Mouse (Mus musculus) embryonic stem cell, embryonic (primary cell): ENCODE data around the gene Tmem132c.

ENCODE experiments used
- CTCF ChIA-PET, 4 experiments: fragments of 300-600 bp in 2 of 4; fragments of 350-600 bp in 2 of 4; sonication (Branson Sonifier 250); formaldehyde crosslinking; loops; one replicate each; lab custom pipeline; 2022; ENCODE audit warnings: inconsistent platforms in 2 of 4; lab: Charles Lee
- POLR2A ChIA-PET, 4 experiments: fragments of 300-600 bp in 2 of 4; fragments of 350-600 bp in 2 of 4; sonication (Branson Sonifier 250); formaldehyde crosslinking; loops; one replicate each; lab custom pipeline; 2022; ENCODE audit warnings: antibody characterized with exemption in 4 of 4, inconsistent platforms in 1 of 4; lab: Charles Lee

Tmem132c gene

DNA sequence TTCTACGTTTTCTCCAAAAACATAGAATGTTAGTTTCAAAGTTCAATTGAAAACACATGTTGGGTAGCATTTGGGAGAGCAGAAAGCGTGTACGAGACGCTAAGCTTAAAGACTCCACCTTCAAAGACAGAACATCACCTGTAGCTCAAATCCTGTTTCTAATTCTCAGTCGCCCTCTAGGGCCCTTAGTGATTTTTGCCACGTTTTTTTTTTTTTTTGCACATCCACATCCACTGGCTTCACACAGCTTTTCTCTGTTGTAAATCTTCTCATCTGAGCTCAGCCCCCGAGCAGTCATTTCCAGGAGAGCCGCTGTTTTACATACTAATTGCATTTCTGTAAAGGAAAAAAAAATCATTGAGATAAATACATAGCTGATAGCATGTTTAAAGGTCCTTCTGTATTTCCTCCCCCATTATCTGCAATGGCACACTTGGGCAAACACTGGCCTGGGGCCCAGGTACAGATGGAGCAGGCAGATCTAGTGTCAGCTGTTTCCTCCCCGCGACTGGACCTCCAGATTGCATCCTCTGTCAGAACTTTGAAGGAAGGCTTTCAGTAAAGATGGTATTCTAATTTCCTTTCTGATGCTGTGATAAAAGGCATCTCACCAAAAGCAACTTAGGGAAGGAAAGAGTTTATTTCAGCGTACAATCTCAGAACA is 15.5 kb downstream of the Tmem132c start:
- CTCF ChIA-PET: interaction anchor here (0.6 to 2.4 kb wide), 12 partner anchors 17 to 1822 kb away, joined by 3 to 9 read pairs (median 4); no protein-coding TSS in a partner anchor
- POLR2A ChIA-PET: interaction anchor here in 1 of 4 experiments (0.6 to 0.7 kb wide), 2 partner anchors 12 to 205 kb away, joined by 3 read pairs; no protein-coding TSS in a partner anchor

DNA sequence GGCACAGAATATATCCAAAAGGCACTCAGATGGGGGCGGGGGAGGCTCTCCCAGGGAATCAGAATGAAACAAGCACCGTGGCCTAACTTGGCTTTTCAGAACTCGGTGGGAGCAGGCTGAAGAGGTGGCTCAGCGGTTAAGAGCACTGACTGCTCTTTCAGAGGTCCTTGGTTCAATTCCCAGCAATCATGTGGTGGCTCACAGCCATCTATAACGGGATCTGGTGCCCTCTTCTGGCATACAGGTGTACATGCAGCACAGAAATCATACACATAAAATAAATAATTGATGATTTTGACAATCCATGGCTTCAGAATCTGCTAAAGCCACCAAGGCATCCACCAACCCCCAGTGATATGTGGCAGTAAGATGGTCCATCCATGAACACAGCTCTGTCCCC is 20.5 kb downstream of the Tmem132c start:
- POLR2A ChIA-PET: no interaction called here
- CTCF ChIA-PET: interaction anchor here in 2 of 4 experiments (1.0 to 1.4 kb wide), 2 partner anchors 9 kb away, joined by 3 read pairs; no protein-coding TSS in a partner anchor

GRCm38 (mm10) chr5:127271145-127271544 is 29.5 kb downstream of the Tmem132c start:
- ChIA-PET POLR2A (interaction anchor here in 1 of 4 experiments (0.7 to 1.5 kb wide), 2 partner anchors 8 kb away, joined by 3 to 4 read pairs; no protein-coding TSS in a partner anchor), CTCF (interaction anchor here (0.7 to 1.6 kb wide), 14 partner anchors 17 to 111 kb away, joined by 3 to 7 read pairs (median 4); no protein-coding TSS in a partner anchor)

GRCm38 (mm10) chr5:127279462-127279861 is 37.9 kb downstream of the Tmem132c start:
- ChIA-PET POLR2A (interaction anchor here in 1 of 4 experiments (1.2 to 1.7 kb wide), 2 partner anchors 9 to 10 kb away, joined by 4 read pairs; no protein-coding TSS in a partner anchor), CTCF (interaction anchor here in 2 of 4 experiments (0.8 to 1.1 kb wide), 3 partner anchors 15 to 117 kb away, joined by 3 read pairs; no protein-coding TSS in a partner anchor)

DNA sequence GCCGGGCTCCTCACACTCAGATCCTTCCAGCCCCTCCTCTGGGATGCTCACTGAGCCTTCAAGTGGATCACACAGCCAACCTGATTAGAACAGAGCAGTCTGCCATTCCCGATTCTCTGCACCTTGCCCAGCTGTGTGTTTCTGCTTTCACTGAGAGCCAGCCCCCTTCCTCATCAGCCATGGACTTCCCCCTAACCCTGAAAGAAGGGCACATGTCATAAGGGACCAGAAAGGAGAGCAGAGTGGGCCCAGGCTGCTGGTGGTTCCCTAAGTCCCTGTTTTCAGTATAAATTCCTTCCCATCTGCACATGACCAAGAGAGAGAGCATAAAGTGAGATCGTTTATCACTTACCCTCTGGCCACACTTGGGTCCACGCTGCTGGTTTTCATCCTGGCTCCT is 39.6 kb downstream of the Tmem132c start:
- CTCF ChIA-PET: interaction anchor here in 2 of 4 experiments (1.1 kb wide), 2 partner anchors 28 to 121 kb away, joined by 3 to 4 read pairs; no protein-coding TSS in a partner anchor

DNA sequence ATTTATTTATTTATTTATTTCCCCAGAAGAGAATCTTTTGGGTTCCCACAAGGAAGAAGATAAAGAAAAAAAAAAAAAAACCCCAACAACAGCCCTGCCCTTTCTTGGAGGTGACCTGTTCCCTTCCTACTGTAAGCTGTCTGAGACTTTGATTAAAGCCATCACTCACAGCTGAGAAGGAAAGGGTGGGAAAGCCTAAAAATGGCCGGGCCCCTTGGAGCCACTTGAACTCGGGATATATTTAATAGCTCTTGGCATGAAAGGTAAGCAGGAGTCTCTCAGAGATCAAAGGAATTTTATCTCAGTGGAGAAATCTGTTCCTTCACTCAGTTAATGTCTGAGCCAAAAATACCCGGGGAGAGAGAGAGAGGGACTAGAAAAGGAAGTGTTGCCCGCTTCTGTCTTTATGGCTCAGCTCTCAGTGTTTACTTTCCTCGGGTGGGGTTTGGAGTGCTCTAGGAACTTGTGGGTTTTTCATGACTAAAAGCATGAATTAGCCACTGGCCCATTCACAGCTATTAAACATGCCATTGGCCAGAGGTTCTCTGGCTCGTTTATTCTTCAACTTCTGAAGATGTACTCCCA is 41.0 kb downstream of the Tmem132c start:
- CTCF ChIA-PET: interaction anchor here in 1 of 4 experiments (0.6 kb wide), 1 partner anchor 26 kb away, joined by 3 read pairs; no protein-coding TSS in a partner anchor
- POLR2A ChIA-PET: interaction anchor here in 2 of 4 experiments (0.6 to 1.6 kb wide), 3 partner anchors 15 to 146 kb away, joined by 4 to 5 read pairs (median 4); no protein-coding TSS in a partner anchor

More for the DNA sequence above, 39.6 kb downstream of the Tmem132c start:
- POLR2A ChIA-PET: no interaction called here

DNA sequence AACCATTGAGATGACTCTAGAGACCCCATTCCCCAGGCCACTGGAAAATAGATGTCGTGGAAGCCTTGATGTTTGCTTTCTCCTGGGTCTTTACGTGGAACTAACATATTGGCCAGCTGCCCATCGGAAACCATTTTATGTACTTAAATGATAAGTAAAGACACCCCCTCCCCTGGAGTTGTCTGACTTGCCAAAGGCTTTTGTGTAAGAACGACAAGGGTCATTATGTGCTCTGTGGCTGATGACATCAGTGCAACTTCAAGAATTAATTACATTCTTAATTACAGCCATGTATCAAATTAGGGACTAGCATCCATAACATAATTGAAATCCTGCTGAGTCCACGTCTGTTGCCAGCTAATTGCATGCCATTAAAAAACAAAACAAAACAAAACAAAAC is 45.3 kb downstream of the Tmem132c start:
- ChIA-PET POLR2A (no interaction called here), CTCF (no interaction called here)

DNA sequence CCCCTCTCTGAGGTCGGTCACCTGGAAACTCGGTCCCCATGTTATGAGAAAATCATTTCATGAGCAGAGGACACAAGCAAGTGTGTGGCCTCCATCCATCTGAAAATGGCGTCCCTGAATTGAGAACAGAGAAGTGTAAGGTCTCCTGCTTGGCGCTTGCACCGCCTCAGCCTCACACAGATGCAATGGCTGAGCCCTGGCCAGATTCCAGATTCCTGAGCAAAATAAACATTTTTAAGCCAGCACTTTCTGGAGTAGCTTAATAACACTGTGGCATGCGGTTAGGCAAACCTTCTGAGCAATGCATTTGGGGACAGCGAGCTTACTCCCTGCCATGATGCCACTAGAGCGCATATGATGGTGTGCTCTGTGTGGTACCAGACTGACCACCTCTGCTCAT is 48.1 kb downstream of the Tmem132c start:
- POLR2A ChIA-PET: interaction anchor here in 1 of 4 experiments (0.9 kb wide), 1 partner anchor 10 kb away, joined by 4 read pairs; no protein-coding TSS in a partner anchor

DNA sequence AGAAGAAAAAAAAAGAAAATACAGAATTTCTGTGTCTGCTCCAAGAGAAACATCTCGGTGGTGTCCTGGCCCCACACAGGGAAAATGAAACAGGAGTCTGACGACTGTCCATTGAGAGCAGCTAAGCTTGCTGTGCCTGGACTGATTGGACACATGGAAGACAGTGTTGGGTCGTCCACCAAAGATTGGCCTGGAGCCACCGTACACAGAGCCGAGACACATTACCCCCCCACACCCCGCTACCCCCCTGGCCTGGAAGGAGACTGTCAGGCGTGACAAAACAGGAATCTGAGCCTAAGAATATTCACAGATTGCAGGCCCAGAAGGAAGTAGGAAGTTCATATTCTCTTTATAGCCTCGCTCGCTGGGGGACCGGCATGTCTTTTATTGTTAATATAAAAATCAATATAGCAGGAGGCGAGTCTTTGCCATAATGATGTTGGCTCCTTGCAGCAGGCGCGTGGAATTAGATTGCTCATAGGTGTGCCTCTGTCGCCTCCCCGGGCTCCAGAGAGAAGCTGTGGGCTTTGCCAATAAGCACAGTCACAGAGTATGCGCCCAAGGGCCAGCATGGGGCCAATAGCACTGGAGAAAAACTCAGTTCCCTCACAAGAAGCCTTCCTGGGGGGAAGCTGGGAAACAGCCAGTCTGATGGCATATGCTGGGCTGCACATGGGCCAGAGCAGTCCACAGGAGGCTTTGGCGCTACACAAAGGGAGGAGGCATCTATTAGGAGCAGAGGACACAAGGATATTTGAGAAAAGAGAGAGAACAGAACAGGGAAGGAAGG is 49.0 kb downstream of the Tmem132c start:
- CTCF ChIA-PET: interaction anchor here in 1 of 4 experiments (0.7 kb wide), 1 partner anchor 50 kb away, joined by 16 read pairs; no protein-coding TSS in a partner anchor
- POLR2A ChIA-PET: no interaction called here

More for the DNA sequence above, 48.1 kb downstream of the Tmem132c start:
- CTCF ChIA-PET: interaction anchor here in 1 of 4 experiments (0.9 kb wide), 1 partner anchor 55 kb away, joined by 3 read pairs; no protein-coding TSS in a partner anchor

- POLR2A ChIA-PET: interaction anchor here in 2 of 4 experiments (0.6 to 1.0 kb wide), 3 partner anchors 9 to 1178 kb away, joined by 3 to 9 read pairs (median 3); no protein-coding TSS in a partner anchor
These were observed 50.0 kb downstream of the Tmem132c start for GRCm38 (mm10) chr5:127291581-127291980.

GRCm38 (mm10) chr5:127293698-127294097 is 52.1 kb downstream of the Tmem132c start:
- CTCF ChIA-PET: no interaction called here

More at GRCm38 (mm10) chr5:127291581-127291980, 50.0 kb downstream of the Tmem132c start:
- CTCF ChIA-PET: interaction anchor here in 1 of 4 experiments (0.6 kb wide), 1 partner anchor 655 kb away, joined by 3 read pairs; no protein-coding TSS in a partner anchor

DNA sequence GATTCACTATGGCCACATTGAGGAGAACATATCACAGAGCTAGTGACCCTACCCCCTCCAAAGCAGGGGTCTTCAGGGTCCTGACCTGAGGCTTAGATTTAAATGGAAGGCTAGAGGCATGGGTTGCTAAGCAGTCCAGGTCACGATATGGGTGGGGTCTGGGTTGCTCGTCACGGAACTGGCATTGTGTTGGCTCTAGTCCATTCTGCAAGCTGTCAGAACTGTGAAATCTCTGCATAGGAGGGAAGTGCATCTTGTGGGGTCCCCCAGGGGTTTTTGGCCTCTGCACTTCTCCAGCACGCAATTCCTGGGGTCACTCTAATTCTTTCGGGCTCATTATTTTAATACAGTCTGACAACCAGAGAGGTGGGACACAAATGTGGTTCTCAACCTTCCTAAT is 55.9 kb downstream of the Tmem132c start:
- ChIA-PET POLR2A (interaction anchor here in 1 of 4 experiments (1.0 to 1.2 kb wide), 2 partner anchors 15 to 48 kb away, joined by 3 to 4 read pairs; no protein-coding TSS in a partner anchor), CTCF (no interaction called here)

More at GRCm38 (mm10) chr5:127293698-127294097, 52.1 kb downstream of the Tmem132c start:
- POLR2A ChIA-PET: no interaction called here

DNA sequence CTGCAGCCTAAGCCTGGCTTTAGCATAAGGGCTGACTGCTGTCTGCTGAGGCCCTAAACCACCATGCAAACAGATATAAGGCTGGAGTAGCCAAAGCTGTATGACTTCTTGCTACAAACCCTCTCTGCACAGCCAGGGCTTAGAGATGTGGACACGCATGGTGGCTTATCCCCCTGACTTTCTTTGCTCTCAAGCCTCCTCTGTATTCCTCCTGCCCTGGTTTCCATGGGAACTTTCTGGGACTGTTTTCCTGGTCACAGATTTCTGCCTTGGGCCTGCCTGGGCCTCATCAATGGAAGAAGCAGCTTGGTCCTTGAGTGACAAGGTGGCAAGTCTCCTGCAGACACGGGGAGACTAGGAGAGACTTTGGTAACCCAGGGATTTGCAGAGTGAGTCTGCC is 56.5 kb downstream of the Tmem132c start:
- ChIA-PET CTCF (interaction anchor here in 1 of 4 experiments (0.6 kb wide), 1 partner anchor 354 kb away, joined by 3 read pairs; no protein-coding TSS in a partner anchor), POLR2A (interaction anchor here in 1 of 4 experiments (1.2 kb wide), 1 partner anchor 16 kb away, joined by 4 read pairs; no protein-coding TSS in a partner anchor)

GRCm38 (mm10) chr5:127299010-127299409 is 57.4 kb downstream of the Tmem132c start:
- POLR2A ChIA-PET: interaction anchor here in 1 of 4 experiments (0.6 kb wide), 1 partner anchor 11 kb away, joined by 4 read pairs; no protein-coding TSS in a partner anchor
- CTCF ChIA-PET: no interaction called here

- POLR2A ChIA-PET: interaction anchor here in 1 of 4 experiments (1.3 kb wide), 1 partner anchor 9 kb away, joined by 3 read pairs; no protein-coding TSS in a partner anchor
These were observed 59.1 kb downstream of the Tmem132c start for GRCm38 (mm10) chr5:127300597-127301254.

GRCm38 (mm10) chr5:127305312-127305711 is 63.7 kb downstream of the Tmem132c start:
- ChIA-PET POLR2A (no interaction called here), CTCF (no interaction called here)

More at GRCm38 (mm10) chr5:127300597-127301254, 59.1 kb downstream of the Tmem132c start:
- CTCF ChIA-PET: no interaction called here

- POLR2A ChIA-PET: no interaction called here
- CTCF ChIA-PET: interaction anchor here in 2 of 4 experiments (0.6 to 1.1 kb wide), 3 partner anchors 49 to 1185 kb away, joined by 3 to 4 read pairs (median 3); no protein-coding TSS in a partner anchor
These were observed 64.1 kb downstream of the Tmem132c start for GRCm38 (mm10) chr5:127305719-127306118.
